Mouse (Mus musculus) forebrain, embryonic 10.5 days (tissue): ENCODE results near the gene Racgap1. TPM values are rescaled to one million over a fixed set of nuclear protein-coding genes. Genes with fewer than 3 reads are reported as not detected.

Source experiments
- DNase-seq: peaks from one replicate; pipeline ENCODE4 v3.0.0-alpha.2; 2017; ENCODE audit warnings: low spot score; ENCODE audit errors: extremely low spot score
- H3K27ac ChIP-seq: fragments of 300-500 bp; sonication (generic); 2 replicates; pipeline ENCODE4 v1.5.1; 2016; ENCODE audit warnings: mild to moderate bottlenecking
- H3K27me3 ChIP-seq: fragments of 300-500 bp; sonication (generic); 2 replicates; pipeline ENCODE4 v1.6.1; 2016; ENCODE audit warnings: mild to moderate bottlenecking; ENCODE audit not compliant: poor library complexity, severe bottlenecking
- H3K36me3 ChIP-seq: fragments of 300-500 bp; sonication (generic); replicated peaks from 2 replicates; pipeline ENCODE4 v1.6.1; 2016; ENCODE audit warnings: mild to moderate bottlenecking, moderate library complexity
- H3K4me1 ChIP-seq: fragments of 300-500 bp; sonication (generic); 2 replicates; pipeline ENCODE4 v1.6.1; 2016
- H3K4me3 ChIP-seq: fragments of 300-500 bp; sonication (generic); 2 replicates; pipeline ENCODE4 v1.5.1; 2016; ENCODE audit warnings: mild to moderate bottlenecking, moderate library complexity
- H3K9me3 ChIP-seq: fragments of 300-500 bp; sonication (generic); 2 replicates; pipeline ENCODE4 v1.6.1; 2016; ENCODE audit warnings: mild to moderate bottlenecking, moderate library complexity
- WGBS: fragments of 180-500 bp; shearing (Covaris S2); methylation state at CpG from one replicate; pipeline ENCODE4 v1.1.7; 2016; 5-methylcytosine and 5-hydroxymethylcytosine counted together
- polyA plus RNA-seq: library from polyadenylated mRNA; unstranded; fragments of >200 nt; fragmentation: Nextera tagmentation; extraction: Ambion mirVana; gene quantifications from 2 replicates; pipeline ENCODE4 v1.2.1, GENCODE M21; 2016

The Racgap1 gene
- polyA plus RNA-seq, 1 experiment from 2014 or later: 201 TPM

DNA sequence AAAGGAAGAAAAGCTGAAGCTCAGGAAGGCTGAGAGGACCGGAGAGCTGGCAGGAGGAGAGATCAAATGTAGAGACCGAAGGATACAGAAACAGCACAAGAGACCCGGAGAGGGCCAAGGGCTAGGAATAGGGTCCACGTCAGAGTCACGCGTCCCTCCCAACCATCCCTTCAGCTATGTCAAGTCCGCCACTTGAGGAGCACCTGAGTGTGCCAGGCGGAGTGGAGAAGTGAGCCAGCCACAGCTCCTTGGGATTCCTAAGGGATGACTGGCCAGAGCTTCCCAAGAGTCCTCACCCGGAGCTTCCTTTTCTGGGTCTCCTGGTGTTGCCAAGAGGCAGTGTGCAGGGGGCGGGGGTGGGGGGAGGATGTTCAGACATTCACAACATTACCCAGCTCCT, 56.5 kb downstream of the Racgap1 start:
- Histone ChIP-seq H3K27ac (no peak overlapping the region), H3K36me3 (no peaks in the 10 kb centered on the region), H3K9me3 (no peaks in the 10 kb centered on the region), H3K27me3 (peaks cover 91% of the 10 kb centered on the region), H3K4me3 (no peak overlapping the region), H3K4me1 (peaks cover 43% of the 10 kb centered on the region)
- no peak for DNase-seq
- WGBS: 86% methylated on average over 10 of the region's 10 CpGs

DNA sequence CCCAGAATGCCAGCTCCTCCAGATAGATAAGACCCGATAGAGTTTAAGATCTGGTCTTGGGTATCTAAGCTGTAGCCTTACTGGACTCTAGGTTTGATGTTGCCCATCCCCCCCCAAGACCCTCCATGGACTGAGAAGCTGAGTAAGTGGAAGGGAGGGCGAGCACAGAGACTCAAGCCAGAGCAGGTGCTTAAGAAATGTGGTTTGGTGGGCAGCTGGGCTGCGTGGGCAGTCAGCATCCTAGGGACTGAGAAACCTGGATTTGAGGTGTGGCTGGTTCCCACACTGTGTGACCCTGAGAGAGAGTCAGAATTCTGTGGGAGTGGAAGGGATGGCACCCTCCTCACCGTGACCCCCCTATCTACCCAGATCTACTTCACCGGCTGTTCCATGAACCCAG, 58.6 kb downstream of the Racgap1 start:
- H3K4me3 ChIP-seq: no peak overlapping the region
- H3K27ac ChIP-seq: no peak overlapping the region
- H3K4me1 ChIP-seq: peaks cover 41% of the 10 kb centered on the region
- H3K9me3 ChIP-seq: no peaks in the 10 kb centered on the region
- WGBS: 87% methylated on average over 5 of the region's 5 CpGs
- H3K27me3 ChIP-seq: peaks cover 95% of the 10 kb centered on the region
- DNase-seq: no peak
- H3K36me3 ChIP-seq: no peaks in the 10 kb centered on the region

DNA sequence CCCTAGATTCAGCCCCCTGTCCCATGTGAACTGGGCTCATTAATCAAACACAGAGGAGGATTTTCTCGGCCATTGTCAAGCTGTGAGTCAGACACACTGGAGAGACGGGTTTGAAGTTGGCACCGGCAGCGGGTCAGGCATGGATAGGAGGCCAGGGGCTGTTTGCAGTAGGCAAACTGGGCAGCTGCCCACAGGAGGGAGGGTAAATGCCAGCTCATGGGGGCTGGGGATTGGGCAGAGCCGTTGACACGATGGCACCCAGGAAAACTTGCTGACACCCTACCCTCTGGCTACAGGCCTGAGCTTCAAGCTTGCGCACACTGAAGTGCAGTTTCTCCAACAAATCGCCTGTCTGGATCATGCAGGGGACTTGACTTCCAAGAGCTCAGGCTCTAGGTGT, 59.3 kb downstream of the Racgap1 start:
- Histone ChIP-seq H3K27ac (no peak overlapping the region), H3K27me3 (peaks cover 95% of the 10 kb centered on the region), H3K9me3 (no peaks in the 10 kb centered on the region), H3K4me3 (no peak overlapping the region), H3K4me1 (peaks cover 34% of the 10 kb centered on the region), H3K36me3 (no peaks in the 10 kb centered on the region)
- 78% methylated on average over 8 of the region's 8 CpGs for WGBS
- no peak for DNase-seq

GRCm38 (mm10) chr15:99590429-99591084, 60.9 kb downstream of the Racgap1 start, which contains the start of gene Aqp5:
Gene Aqp5 (plus strand): TSS chr15:99590782.
- Histone ChIP-seq H3K4me1 (peaks cover 18% of the 10 kb centered on the region), H3K4me3 (peak within 1 kb of the TSS; percentile 51), H3K36me3 (no peaks in the 10 kb centered on the region), H3K9me3 (no peaks in the 10 kb centered on the region), H3K27ac (no peak within 1 kb of the TSS), H3K27me3 (peaks cover 100% of the 10 kb centered on the region)
- 1% methylated on average over 82 of the region's 83 CpGs for WGBS
- no peak for DNase-seq

- Histone ChIP-seq H3K36me3 (no peaks in the 10 kb centered on the region), H3K27ac (no peak overlapping the region), H3K4me1 (peaks cover 25% of the 10 kb centered on the region), H3K4me3 (no peak overlapping the region), H3K9me3 (no peaks in the 10 kb centered on the region), H3K27me3 (peaks cover 100% of the 10 kb centered on the region)
- 14% methylated on average over 7 of the region's 7 CpGs for WGBS
- DNase-seq: no peak
These were observed 61.8 kb downstream of the Racgap1 start for GRCm38 (mm10) chr15:99589704-99590103.

DNA sequence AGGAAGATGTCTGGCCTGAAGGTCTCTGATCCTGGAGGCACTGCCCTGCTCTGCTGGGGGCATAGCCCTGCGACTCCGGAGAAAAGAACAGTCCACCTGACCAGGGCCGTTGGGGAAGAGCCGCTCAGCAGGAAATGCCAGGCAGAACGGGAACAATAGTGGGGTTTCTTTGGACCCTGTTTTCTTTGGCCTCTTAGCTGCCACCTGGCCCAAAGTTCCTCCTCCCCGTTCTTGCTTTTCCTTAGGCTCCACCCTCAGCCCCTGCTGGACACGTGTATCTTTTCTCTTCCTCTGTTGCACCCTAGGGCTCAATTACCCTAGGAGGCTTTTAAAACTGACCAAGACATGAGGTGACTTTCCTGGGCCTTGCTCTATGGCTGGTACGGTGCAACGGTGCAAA, 62.2 kb downstream of the Racgap1 start:
- Histone ChIP-seq H3K27me3 (peaks cover 100% of the 10 kb centered on the region), H3K4me1 (peaks cover 30% of the 10 kb centered on the region), H3K4me3 (no peak overlapping the region), H3K36me3 (no peaks in the 10 kb centered on the region), H3K27ac (no peak overlapping the region), H3K9me3 (no peaks in the 10 kb centered on the region)
- DNase-seq: no peak
- 3% methylated on average over 9 of the region's 9 CpGs for WGBS

DNA sequence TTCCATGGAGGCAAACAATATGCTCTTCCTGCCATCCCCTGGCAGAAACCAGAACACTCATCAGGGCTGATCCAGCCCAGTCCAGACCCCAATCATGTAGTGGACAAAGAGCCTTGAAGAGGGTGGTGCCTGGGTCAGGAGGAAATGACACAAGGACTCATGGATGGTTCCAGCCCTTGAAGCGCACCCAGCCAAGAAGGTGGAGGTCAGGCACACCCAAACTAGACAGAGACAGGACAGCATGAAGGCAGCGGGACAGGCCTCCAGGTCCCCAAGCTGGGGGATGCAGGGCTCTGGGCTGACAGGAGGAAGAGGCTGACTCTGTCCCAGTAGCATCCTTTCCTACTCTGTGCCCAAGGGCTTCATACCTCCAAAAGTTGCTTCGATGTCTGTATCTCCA, 64.9 kb downstream of the Racgap1 start:
- Histone ChIP-seq H3K36me3 (no peaks in the 10 kb centered on the region), H3K4me3 (no peak overlapping the region), H3K4me1 (peaks cover 40% of the 10 kb centered on the region), H3K27ac (no peak overlapping the region), H3K27me3 (peaks cover 100% of the 10 kb centered on the region), H3K9me3 (no peaks in the 10 kb centered on the region)
- 88% methylated on average over 3 of the region's 3 CpGs for WGBS
- DNase-seq: no peak

DNA sequence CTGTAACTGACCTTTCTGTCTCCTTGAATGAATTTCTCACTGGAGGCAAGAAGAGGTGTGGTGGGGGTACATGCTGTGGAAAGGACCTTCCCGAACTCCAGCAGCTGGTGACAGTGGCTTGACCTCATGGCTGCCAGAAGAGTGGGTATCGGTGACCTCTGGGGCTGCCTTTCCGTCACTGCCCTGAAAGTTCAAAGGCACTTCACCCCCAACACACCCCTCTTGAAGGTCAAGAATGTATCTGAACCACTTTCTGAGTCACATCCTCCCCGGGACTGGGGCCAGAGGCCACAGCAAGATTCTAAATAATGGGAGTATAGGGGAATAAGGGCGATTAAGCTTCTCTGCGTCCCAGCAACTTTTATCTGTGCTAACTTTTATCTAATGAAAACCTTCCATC, 65.7 kb downstream of the Racgap1 start:
- H3K36me3 ChIP-seq: no peaks in the 10 kb centered on the region
- H3K4me3 ChIP-seq: no peak overlapping the region
- H3K9me3 ChIP-seq: no peaks in the 10 kb centered on the region
- 72% methylated on average over 6 of the region's 6 CpGs for WGBS
- peaks cover 100% of the 10 kb centered on the region for H3K27me3 ChIP-seq
- DNase-seq: no peak
- H3K4me1 ChIP-seq: peaks cover 39% of the 10 kb centered on the region
- no peak overlapping the region for H3K27ac ChIP-seq

DNA sequence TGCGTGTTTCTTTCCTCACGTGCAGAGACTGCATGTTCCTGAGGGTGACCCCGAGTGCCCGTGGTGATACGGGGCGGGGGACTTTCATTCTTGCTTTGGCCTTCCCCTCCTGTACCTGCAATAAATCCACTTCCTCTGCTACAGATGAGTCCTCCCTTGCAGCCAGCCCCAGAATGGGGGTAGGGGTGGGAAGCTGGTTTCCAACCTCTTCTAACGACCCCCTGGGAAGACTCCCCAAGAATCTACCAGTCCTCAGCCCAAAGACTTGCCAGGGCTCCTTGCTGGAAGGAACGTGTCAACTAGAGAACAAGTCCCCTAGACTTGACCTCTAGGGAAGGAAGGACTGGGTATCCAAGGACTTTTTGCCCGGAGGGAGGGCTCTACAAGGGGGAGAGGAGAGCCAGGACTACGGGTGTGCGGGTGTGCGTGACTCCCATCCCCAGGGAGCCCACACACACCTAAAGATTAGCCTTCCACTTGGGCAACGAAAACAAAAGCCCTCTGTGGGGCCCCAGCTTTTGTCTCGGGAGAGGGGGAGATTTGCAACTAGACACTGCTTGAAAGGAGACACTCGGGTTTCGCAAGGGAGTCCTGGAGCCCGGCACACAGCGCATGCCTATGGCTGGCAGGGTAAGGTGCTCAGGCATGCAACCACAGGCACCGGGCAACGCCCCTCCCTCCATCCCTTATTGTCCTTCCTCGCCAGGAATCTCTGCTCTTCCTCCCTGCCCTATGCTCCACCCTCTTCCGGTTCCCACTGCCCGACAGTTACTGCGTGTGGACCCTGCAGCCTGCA, 66.9 kb downstream of the Racgap1 start:
- peak overlapping the region; percentile 46 for H3K4me3 ChIP-seq
- no peaks in the 10 kb centered on the region for H3K9me3 ChIP-seq
- H3K4me1 ChIP-seq: peaks cover 32% of the 10 kb centered on the region
- no peaks in the 10 kb centered on the region for H3K36me3 ChIP-seq
- no peak for DNase-seq
- WGBS: 1% methylated on average over 24 of the region's 24 CpGs
- peaks cover 100% of the 10 kb centered on the region for H3K27me3 ChIP-seq
- H3K27ac ChIP-seq: no peak overlapping the region; the same call in 1 of the 2 replicates

- peak; percentile 53 for DNase-seq
- WGBS: 2% methylated on average over 54 of the region's 54 CpGs
- H3K9me3 ChIP-seq: no peaks in the 10 kb centered on the region
- H3K4me3 ChIP-seq: peak overlapping the region; percentile 46
- no peaks in the 10 kb centered on the region for H3K36me3 ChIP-seq
- peaks cover 100% of the 10 kb centered on the region for H3K27me3 ChIP-seq
- H3K4me1 ChIP-seq: peaks cover 27% of the 10 kb centered on the region
- H3K27ac ChIP-seq: peak overlapping the region; percentile 40
These were observed 67.8 kb downstream of the Racgap1 start for GRCm38 (mm10) chr15:99583463-99584344.

DNA sequence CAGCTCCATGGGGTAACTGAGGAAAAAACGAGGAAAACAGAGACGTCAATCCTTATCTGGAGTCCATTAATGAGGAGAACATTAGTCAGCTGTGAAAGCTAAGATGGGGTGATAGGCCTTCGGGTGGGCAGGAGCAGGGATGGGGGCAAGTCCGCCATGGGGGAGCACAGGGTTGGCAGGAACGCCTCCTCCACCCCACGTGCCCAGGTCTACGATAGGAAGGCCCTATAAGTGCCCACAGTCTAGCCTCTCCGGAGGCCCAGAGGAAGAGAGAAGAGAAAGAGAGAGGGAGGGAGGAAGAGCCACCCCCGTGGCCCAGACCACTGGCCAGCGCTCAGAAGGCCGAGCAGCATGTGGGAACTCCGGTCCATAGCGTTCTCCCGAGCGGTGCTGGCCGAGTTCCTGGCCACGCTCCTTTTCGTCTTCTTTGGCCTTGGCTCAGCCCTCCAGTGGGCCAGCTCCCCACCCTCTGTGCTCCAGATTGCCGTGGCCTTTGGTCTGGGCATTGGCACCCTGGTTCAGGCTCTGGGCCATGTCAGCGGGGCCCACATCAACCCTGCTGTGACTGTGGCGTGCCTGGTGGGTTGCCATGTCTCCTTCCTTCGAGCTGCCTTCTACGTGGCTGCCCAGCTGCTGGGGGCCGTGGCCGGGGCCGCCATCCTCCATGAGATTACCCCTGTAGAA, 72.5 kb downstream of the Racgap1 start, which contains the start of gene Aqp2:
Aqp2 (plus strand) TSS at position 254 of the 684 bp plus-strand sequence.
- H3K27ac ChIP-seq: no peak within 1 kb of the TSS
- H3K36me3 ChIP-seq: no peaks in the 10 kb centered on the region
- no peak for DNase-seq
- no peaks in the 10 kb centered on the region for H3K9me3 ChIP-seq
- no peak within 1 kb of the TSS for H3K4me3 ChIP-seq
- peaks cover 69% of the 10 kb centered on the region for H3K27me3 ChIP-seq
- H3K4me1 ChIP-seq: peaks cover 12% of the 10 kb centered on the region
- 83% methylated on average over 26 of the region's 26 CpGs for WGBS
